Comparison of ENCODE assay signal across 26 mouse cellular contexts in the genomic region with DNA sequence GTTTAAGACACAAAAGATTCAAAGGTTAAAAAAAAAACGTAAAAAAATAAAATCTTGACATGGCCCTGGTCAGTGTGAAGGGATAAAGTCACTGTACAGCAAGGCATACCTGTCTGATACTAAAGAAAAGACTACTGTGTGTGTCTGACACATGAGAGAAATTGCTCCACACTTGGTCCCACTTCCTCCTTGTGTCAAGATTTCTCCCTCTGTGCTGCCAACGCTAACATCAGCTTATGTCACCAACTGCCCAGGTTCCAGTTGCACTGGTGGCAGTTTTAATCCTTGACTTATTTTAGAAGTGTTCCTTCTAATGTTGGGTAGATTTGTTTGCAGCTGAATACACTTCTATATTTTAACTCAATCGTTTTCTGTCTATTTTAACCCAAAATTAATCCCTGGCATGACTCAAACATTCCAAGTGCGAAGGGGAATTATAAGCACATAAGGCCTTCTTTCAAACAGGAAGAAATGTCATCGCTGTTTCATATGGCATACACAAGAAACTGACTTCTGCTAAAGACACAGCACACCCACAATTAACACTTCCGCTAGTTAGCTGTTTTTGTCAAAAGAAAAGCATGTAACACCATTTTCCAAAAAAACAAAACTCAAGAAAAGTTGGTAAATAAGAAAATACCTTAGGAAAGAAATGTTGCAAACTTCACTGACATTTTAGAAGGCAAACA.
DNase-seq lines count a peak whose midpoint lies in the region; ATAC-seq and TF ChIP-seq lines count a peak whose summit lies in the region.
"Had no signal": no experiment of that assay in that cellular context is flagged by ENCODE, and none has a peak within 500 bp of the region (broad histone marks: within the 10 kb centered on the region; RNA-seq: fewer than 3 reads in every experiment).

No protein-coding gene starts in this region.

- no peak overlapping the region for H3K9ac ChIP-seq in limb, embryonic 15.5 days
- no peak overlapping the region for H3K9ac ChIP-seq in CH12.LX (ENCODE audit: insufficient read depth, low read depth)
- H3K9ac ChIP-seq in hindbrain, embryonic 11.5 days (ENCODE audit: low read depth, low read length), result no peak overlapping the region
- H3K9ac ChIP-seq: embryonic facial prominence, embryonic 12.5 days; embryonic facial prominence, embryonic 15.5 days; forebrain, postnatal 0 days; heart, embryonic 15.5 days; hindbrain, embryonic 12.5 days; hindbrain, embryonic 15.5 days had no signal

- 69% methylated on average over 6 of the region's 6 CpGs for WGBS in limb, embryonic 15.5 days
- WGBS in limb, embryonic 10.5 days, result 82% methylated on average over 6 of the region's 6 CpGs
- WGBS in hindbrain, embryonic 11.5 days, result 83% methylated on average over 6 of the region's 6 CpGs

- H3K4me1 ChIP-seq in limb, embryonic 15.5 days, result no peaks in the 10 kb centered on the region
- no peaks in the 10 kb centered on the region for H3K4me1 ChIP-seq in limb, embryonic 10.5 days
- peaks cover 0 to 3% of the 10 kb centered on the region in 2 experiments; a peak in 1 of 4 replicates for H3K4me1 ChIP-seq in CH12.LX (ENCODE audit: control insufficient read depth in 1 of 2, insufficient read depth in 2 of 2)
- H3K4me1 ChIP-seq in hindbrain, embryonic 11.5 days (replicated peaks; ENCODE audit: control insufficient read depth, insufficient read depth, low read length), result no peaks in the 10 kb centered on the region
- H3K4me1 ChIP-seq: embryonic facial prominence, embryonic 12.5 days; embryonic facial prominence, embryonic 15.5 days; heart, embryonic 10.5 days; heart, embryonic 15.5 days; hindbrain, embryonic 12.5 days; hindbrain, embryonic 15.5 days had no signal

- H3K79me2 ChIP-seq in CH12.LX (replicated peaks; ENCODE audit: control insufficient read depth, extremely low read depth, insufficient read depth, poor library complexity, severe bottlenecking), result no peaks in the 10 kb centered on the region

- no peak for TF ChIP-seq CTCF in CH12.LX (conservative IDR thresholded peaks at IDR 0.05 in 1 of 2, IDR thresholded peaks at IDR 0.05 in 1 of 2; ENCODE audit: low read depth in 2 of 2, low read length in 2 of 2)

- H3K9me3 ChIP-seq in limb, embryonic 15.5 days, result no peaks in the 10 kb centered on the region
- no peaks in the 10 kb centered on the region for H3K9me3 ChIP-seq in limb, embryonic 10.5 days (replicated peaks)
- no peaks in the 10 kb centered on the region for H3K9me3 ChIP-seq in CH12.LX (replicated peaks; ENCODE audit: low read length)
- H3K9me3 ChIP-seq in hindbrain, embryonic 11.5 days (ENCODE audit: control insufficient read depth, low read length), result no peaks in the 10 kb centered on the region
- H3K9me3 ChIP-seq: embryonic facial prominence, embryonic 12.5 days; embryonic facial prominence, embryonic 15.5 days; G1E; heart, embryonic 10.5 days; heart, embryonic 15.5 days; hindbrain, embryonic 12.5 days; hindbrain, embryonic 15.5 days had no signal

- H3K36me3 ChIP-seq in limb, embryonic 15.5 days, result no peaks in the 10 kb centered on the region
- H3K36me3 ChIP-seq in limb, embryonic 10.5 days, result no peaks in the 10 kb centered on the region
- H3K36me3 ChIP-seq in CH12.LX (replicated peaks in 1 of 2; ENCODE audit: control insufficient read depth in 1 of 2, insufficient read depth in 1 of 2, low read length in 1 of 2), result no peaks in the 10 kb centered on the region
- no peaks in the 10 kb centered on the region for H3K36me3 ChIP-seq in hindbrain, embryonic 11.5 days (ENCODE audit: control insufficient read depth, insufficient read depth, low read length)
- H3K36me3 ChIP-seq: embryonic facial prominence, embryonic 12.5 days; embryonic facial prominence, embryonic 15.5 days; G1E; heart, embryonic 10.5 days; heart, embryonic 15.5 days; hindbrain, embryonic 12.5 days; hindbrain, embryonic 15.5 days had no signal

- in situ Hi-C loops in CH12.LX (cut with MboI; ENCODE audit: low pct_ligation_motif_present, low pct_unique_long_range_greater_than_20kb, low sequenced_read_pairs), result no loop called here

- no peak for DNase-seq in limb, embryonic 10.5 days (ENCODE audit: low spot score)
- DNase-seq in CH12.LX (ENCODE audit: extremely low read depth), result peak; percentile 10
- DNase-seq in kidney, adult 18-20 months, result no peak
- no peak for DNase-seq in hindbrain, embryonic 11.5 days (ENCODE audit: low spot score)
- DNase-seq: adrenal gland, postnatal 10 days; adrenal gland, postnatal 36 days; cerebellum, adult 18-20 months; cerebellum, adult 9-10 months; cerebellum, postnatal 14 days; forebrain, postnatal 0 days; gastrocnemius, adult 2 months; gastrocnemius, postnatal 14 days; heart, adult 2 months; heart, postnatal 10 days; heart, postnatal 4 days had no signal

- TF ChIP-seq EP300 in CH12.LX (IDR thresholded peaks at IDR 0.05; ENCODE audit: low read length), result no peak

- no peak overlapping the region for H3K4me3 ChIP-seq in limb, embryonic 15.5 days
- no peak overlapping the region for H3K4me3 ChIP-seq in limb, embryonic 10.5 days
- no peak overlapping the region for H3K4me3 ChIP-seq in CH12.LX (replicated peaks in 1 of 3; ENCODE audit: low read depth in 2 of 3, low read length in 2 of 3, poor library complexity in 1 of 3)
- H3K4me3 ChIP-seq in hindbrain, embryonic 11.5 days (ENCODE audit: low read depth, low read length), result no peak overlapping the region
- H3K4me3 ChIP-seq: embryonic facial prominence, embryonic 12.5 days; embryonic facial prominence, embryonic 15.5 days; gastrocnemius, adult 2 months; heart, adult 2 months; heart, embryonic 10.5 days; heart, embryonic 15.5 days; hindbrain, embryonic 12.5 days; hindbrain, embryonic 15.5 days had no signal

- no peaks in the 10 kb centered on the region for H3K27me3 ChIP-seq in limb, embryonic 15.5 days
- H3K27me3 ChIP-seq in limb, embryonic 10.5 days (ENCODE audit: low read depth, poor library complexity, severe bottlenecking), result no peaks in the 10 kb centered on the region; the same call in 1 of the 2 replicates
- no peaks in the 10 kb centered on the region for H3K27me3 ChIP-seq in CH12.LX (replicated peaks)
- H3K27me3 ChIP-seq in hindbrain, embryonic 11.5 days (ENCODE audit: control insufficient read depth, insufficient read depth, low read length), result no peaks in the 10 kb centered on the region
- H3K27me3 ChIP-seq: embryonic facial prominence, embryonic 12.5 days; embryonic facial prominence, embryonic 15.5 days; heart, embryonic 15.5 days; hindbrain, embryonic 12.5 days; hindbrain, embryonic 15.5 days; Patski had no signal

- dilution Hi-C loops in CH12.LX (cut with MboI; ENCODE audit: extremely low pct_ligation_motif_present, extremely low pct_unique_long_range_greater_than_20kb, low sequenced_read_pairs), result no loop called here

- no peak for ATAC-seq in limb, embryonic 15.5 days (ENCODE audit: insufficient number of reproducible peaks, low FRiP score, low TSS enrichment, low read depth)
- ATAC-seq in granulocyte monocyte progenitor cell, adult 5-6 weeks (replicated peaks; ENCODE audit: poor library complexity, severe bottlenecking), result peak; percentile 96
- no peak for ATAC-seq in hindbrain, embryonic 11.5 days (ENCODE audit: low FRiP score)
- ATAC-seq: forebrain, embryonic 14.5 days; forebrain, postnatal 0 days; Patski had no signal

- no peak for TF ChIP-seq POLR2A in CH12.LX (IDR thresholded peaks at IDR 0.05; ENCODE audit: low read depth, low read length)

- no peak overlapping the region for H3K4me2 ChIP-seq in limb, embryonic 15.5 days
- H3K4me2 ChIP-seq in CH12.LX (ENCODE audit: insufficient read depth, low read depth, poor library complexity, severe bottlenecking), result no peak overlapping the region
- H3K4me2 ChIP-seq in hindbrain, embryonic 11.5 days (replicated peaks; ENCODE audit: low read depth, low read length), result no peak overlapping the region
- H3K4me2 ChIP-seq: embryonic facial prominence, embryonic 12.5 days; embryonic facial prominence, embryonic 15.5 days; heart, embryonic 15.5 days; hindbrain, embryonic 12.5 days; hindbrain, embryonic 15.5 days had no signal

- TF ChIP-seq RAD21 in CH12.LX (IDR thresholded peaks at IDR 0.05; ENCODE audit: low read depth, low read length), result no peak

- H3K27ac ChIP-seq in limb, embryonic 15.5 days, result 0 out of 2 replicates have a peak overlapping the region, but pooled peaks have one; percentile 22
- no peak overlapping the region for H3K27ac ChIP-seq in limb, embryonic 10.5 days
- no peak overlapping the region for H3K27ac ChIP-seq in CH12.LX (ENCODE audit: insufficient read depth, low read depth)
- H3K27ac ChIP-seq in hindbrain, embryonic 11.5 days (ENCODE audit: low read depth, low read length), result no peak overlapping the region
- H3K27ac ChIP-seq: embryonic facial prominence, embryonic 12.5 days; embryonic facial prominence, embryonic 15.5 days; gastrocnemius, adult 2 months; heart, adult 2 months; heart, embryonic 10.5 days; heart, embryonic 15.5 days; hindbrain, embryonic 12.5 days; hindbrain, embryonic 15.5 days had no signal

TF ChIP-seq in CH12.LX, 34 proteins besides CTCF, POLR2A, EP300 and RAD21:
- TF ChIP-seq CHD1 (IDR thresholded peaks at IDR 0.05; ENCODE audit: low read depth, low read length) (no peak), JUN (IDR thresholded peaks at IDR 0.05; ENCODE audit: insufficient read depth, low read depth, low read length) (no peak), ZC3H11A (IDR thresholded peaks at IDR 0.05; ENCODE audit: low read depth, low read length) (no peak), KAT2A (IDR thresholded peaks at IDR 0.05; ENCODE audit: insufficient replicate concordance, low read length) (no peak), HCFC1 (IDR thresholded peaks at IDR 0.05; ENCODE audit: low read depth, low read length) (no peak), RCOR1 (conservative IDR thresholded peaks at IDR 0.05; ENCODE audit: low read depth, low read length) (no peak), ZKSCAN1 (IDR thresholded peaks at IDR 0.05; ENCODE audit: borderline replicate concordance, low read depth, low read length) (no peak), GABPA (IDR thresholded peaks at IDR 0.05; ENCODE audit: insufficient replicate concordance, low read depth, low read length) (no peak), TCF12 (IDR thresholded peaks at IDR 0.05; ENCODE audit: low read depth, low read length) (no peak), NELFE (IDR thresholded peaks at IDR 0.05; ENCODE audit: low read depth, low read length) (no peak), CHD2 (IDR thresholded peaks at IDR 0.05; ENCODE audit: low read length) (no peak), MXI1 (IDR thresholded peaks at IDR 0.05; ENCODE audit: low read depth, low read length) (no peak), TBP (conservative IDR thresholded peaks at IDR 0.05; ENCODE audit: low read depth, low read length) (no peak), USF1 (IDR thresholded peaks at IDR 0.05; ENCODE audit: low read depth, low read length) (no peak)
